Mouse (Mus musculus): Measurements from ENCODE around the gene Cmss1. TPM values are rescaled to one million over a fixed set of nuclear protein-coding genes. Genes with fewer than 3 reads are reported as not detected.

Gene Cmss1
- polyA plus RNA-seq, 1 experiment from 2014 or later: 50.4 TPM

- H3K27me3 ChIP-seq (ENCODE audit: insufficient read depth, low read length): no peaks in the 10 kb centered on the region
- DNase-seq (ENCODE audit: low spot score) (peak; percentile 44), ATAC-seq (replicated peaks; ENCODE audit: low FRiP score, low read depth) (peak; percentile 55; the same call in 1 of the 2 replicates)
- H3K4me2 ChIP-seq (ENCODE audit: low read length): no peak overlapping the region
- H3K4me1 ChIP-seq (replicated peaks; ENCODE audit: insufficient read depth, low read length): no peaks in the 10 kb centered on the region
- no peaks in the 10 kb centered on the region for H3K9me3 ChIP-seq (replicated peaks; ENCODE audit: low read length)
- no peak overlapping the region for H3K27ac ChIP-seq
- TF ChIP-seq CTCF (IDR thresholded peaks at IDR 0.05; ENCODE audit: low read depth): no peak
- WGBS: 48% methylated on average over 11 of the region's 11 CpGs
- H3K4me3 ChIP-seq (replicated peaks; ENCODE audit: low read depth, low read length): no peak overlapping the region
- no peak overlapping the region for H3K9ac ChIP-seq (ENCODE audit: low read depth, low read length)
- no peaks in the 10 kb centered on the region for H3K36me3 ChIP-seq (ENCODE audit: insufficient read depth, low read length)
Observed at GRCm38 (mm10) chr16:57437523-57438287, 169.0 kb downstream of the Cmss1 start.

GRCm38 (mm10) chr16:57434640-57435039 is 172.0 kb downstream of the Cmss1 start:
- no peak for DNase-seq (ENCODE audit: low spot score)
- H3K27ac ChIP-seq: no peak overlapping the region
- no peak for TF ChIP-seq CTCF (IDR thresholded peaks at IDR 0.05; ENCODE audit: low read depth)

GRCm38 (mm10) chr16:57433671-57434070 is 173.0 kb downstream of the Cmss1 start:
- no peak for ATAC-seq (replicated peaks; ENCODE audit: low FRiP score, low read depth)
- H3K9ac ChIP-seq (ENCODE audit: low read depth, low read length): no peak overlapping the region

More at GRCm38 (mm10) chr16:57434640-57435039, 172.0 kb downstream of the Cmss1 start:
- H3K4me3 ChIP-seq (replicated peaks; ENCODE audit: low read depth, low read length): no peak overlapping the region
- 68% methylated on average over 3 of the region's 3 CpGs for WGBS
- no peak for ATAC-seq (replicated peaks; ENCODE audit: low FRiP score, low read depth)
- H3K4me1 ChIP-seq (replicated peaks; ENCODE audit: insufficient read depth, low read length): no peaks in the 10 kb centered on the region
- H3K9me3 ChIP-seq (replicated peaks; ENCODE audit: low read length): no peaks in the 10 kb centered on the region
- H3K27me3 ChIP-seq (ENCODE audit: insufficient read depth, low read length): no peaks in the 10 kb centered on the region
- no peak overlapping the region for H3K4me2 ChIP-seq (ENCODE audit: low read length)
- H3K36me3 ChIP-seq (ENCODE audit: insufficient read depth, low read length): no peaks in the 10 kb centered on the region
- no peak overlapping the region for H3K9ac ChIP-seq (ENCODE audit: low read depth, low read length)

GRCm38 (mm10) chr16:57433173-57433572 is 173.5 kb downstream of the Cmss1 start:
- Histone ChIP-seq H3K9ac (ENCODE audit: low read depth, low read length) (no peak overlapping the region), H3K4me3 (replicated peaks; ENCODE audit: low read depth, low read length) (no peak overlapping the region), H3K9me3 (replicated peaks; ENCODE audit: low read length) (no peaks in the 10 kb centered on the region), H3K27ac (no peak overlapping the region), H3K27me3 (ENCODE audit: insufficient read depth, low read length) (no peaks in the 10 kb centered on the region), H3K4me2 (ENCODE audit: low read length) (no peak overlapping the region), H3K36me3 (ENCODE audit: insufficient read depth, low read length) (no peaks in the 10 kb centered on the region), H3K4me1 (replicated peaks; ENCODE audit: insufficient read depth, low read length) (no peaks in the 10 kb centered on the region)
- WGBS: 65% methylated on average over 4 of the region's 4 CpGs
- no peak for TF ChIP-seq CTCF (IDR thresholded peaks at IDR 0.05; ENCODE audit: low read depth)
- DNase-seq (ENCODE audit: low spot score): no peak
- ATAC-seq (replicated peaks; ENCODE audit: low FRiP score, low read depth): no peak

More at GRCm38 (mm10) chr16:57433671-57434070, 173.0 kb downstream of the Cmss1 start:
- no peaks in the 10 kb centered on the region for H3K9me3 ChIP-seq (replicated peaks; ENCODE audit: low read length)
- H3K27ac ChIP-seq: no peak overlapping the region
- 89% methylated on average over 6 of the region's 6 CpGs for WGBS
- TF ChIP-seq CTCF (IDR thresholded peaks at IDR 0.05; ENCODE audit: low read depth): no peak
- no peaks in the 10 kb centered on the region for H3K4me1 ChIP-seq (replicated peaks; ENCODE audit: insufficient read depth, low read length)
- H3K27me3 ChIP-seq (ENCODE audit: insufficient read depth, low read length): no peaks in the 10 kb centered on the region
- H3K4me2 ChIP-seq (ENCODE audit: low read length): no peak overlapping the region
- H3K4me3 ChIP-seq (replicated peaks; ENCODE audit: low read depth, low read length): no peak overlapping the region
- DNase-seq (ENCODE audit: low spot score): no peak
- H3K36me3 ChIP-seq (ENCODE audit: insufficient read depth, low read length): no peaks in the 10 kb centered on the region

GRCm38 (mm10) chr16:57431294-57431693 is 175.4 kb downstream of the Cmss1 start:
- WGBS: 92% methylated on average over 3 of the region's 3 CpGs
- no peak for ATAC-seq (replicated peaks; ENCODE audit: low FRiP score, low read depth)
- no peak overlapping the region for H3K27ac ChIP-seq

GRCm38 (mm10) chr16:57428977-57429376 is 177.7 kb downstream of the Cmss1 start:
- Histone ChIP-seq H3K4me3 (replicated peaks; ENCODE audit: low read depth, low read length) (no peak overlapping the region), H3K36me3 (ENCODE audit: insufficient read depth, low read length) (no peaks in the 10 kb centered on the region), H3K9me3 (replicated peaks; ENCODE audit: low read length) (no peaks in the 10 kb centered on the region), H3K4me2 (ENCODE audit: low read length) (no peak overlapping the region), H3K27me3 (ENCODE audit: insufficient read depth, low read length) (no peaks in the 10 kb centered on the region), H3K27ac (no peak overlapping the region), H3K4me1 (replicated peaks; ENCODE audit: insufficient read depth, low read length) (0 out of 2 replicates have a peak, but pooled peaks cover 4% of the 10 kb centered on the region), H3K9ac (ENCODE audit: low read depth, low read length) (no peak overlapping the region)
- no peak for TF ChIP-seq CTCF (IDR thresholded peaks at IDR 0.05; ENCODE audit: low read depth)
- no peak for DNase-seq (ENCODE audit: low spot score)
- ATAC-seq (replicated peaks; ENCODE audit: low FRiP score, low read depth): no peak
- WGBS: 77% methylated on average over 5 of the region's 5 CpGs

More at GRCm38 (mm10) chr16:57431294-57431693, 175.4 kb downstream of the Cmss1 start:
- DNase-seq (ENCODE audit: low spot score): no peak
- Histone ChIP-seq H3K9me3 (replicated peaks; ENCODE audit: low read length) (no peaks in the 10 kb centered on the region), H3K4me2 (ENCODE audit: low read length) (no peak overlapping the region), H3K9ac (ENCODE audit: low read depth, low read length) (no peak overlapping the region), H3K27me3 (ENCODE audit: insufficient read depth, low read length) (no peaks in the 10 kb centered on the region), H3K4me3 (replicated peaks; ENCODE audit: low read depth, low read length) (no peak overlapping the region), H3K4me1 (replicated peaks; ENCODE audit: insufficient read depth, low read length) (0 out of 2 replicates have a peak, but pooled peaks cover 4% of the 10 kb centered on the region), H3K36me3 (ENCODE audit: insufficient read depth, low read length) (no peaks in the 10 kb centered on the region)
- no peak for TF ChIP-seq CTCF (IDR thresholded peaks at IDR 0.05; ENCODE audit: low read depth)

Data from kidney, postnatal 0 days (tissue).